Mouse (Mus musculus): ENCODE measurements at regions not wholly inside any gene's neighbourhood (a gene's known extent, or its start where the extent isn't known, plus 50 kb on each side); places are given as distances from the start of the nearest gene placed in this dataset.

DNA sequence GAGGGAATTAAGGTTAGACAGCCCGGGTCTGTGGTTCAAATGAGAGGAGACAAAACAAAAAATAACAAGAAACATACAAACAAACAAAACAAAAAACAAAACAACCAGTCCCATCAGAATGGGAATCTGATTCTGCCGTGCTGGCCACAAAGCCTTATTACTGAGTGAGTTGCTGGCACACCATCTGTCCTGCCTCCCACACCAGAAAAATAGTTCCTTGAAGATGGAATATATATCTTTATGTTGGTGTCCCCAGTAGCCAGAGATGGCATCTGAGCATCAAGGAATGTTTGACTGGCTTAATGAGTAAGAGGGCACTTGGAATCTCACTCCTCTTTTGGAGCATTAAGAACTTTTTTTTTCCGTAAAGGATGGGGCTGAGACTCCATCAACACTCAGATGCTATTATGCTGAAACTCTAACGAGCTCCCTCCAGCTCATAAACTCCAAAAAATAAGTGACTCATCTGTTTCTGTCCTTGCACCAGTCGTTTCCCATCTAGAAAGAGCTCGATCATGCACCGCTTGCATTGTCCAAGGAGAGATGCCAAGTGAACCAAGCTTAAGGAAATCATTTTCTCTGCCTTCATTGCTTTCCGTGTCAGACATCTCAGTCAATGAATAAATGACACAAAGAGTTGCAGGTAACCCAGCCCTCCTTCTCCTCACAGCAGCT lies 329.0 kb upstream of the Kdm8 start:
- TF ChIP-seq EP300 (IDR thresholded peaks at IDR 0.05; ENCODE audit: low read depth in 1 of 2, low read length in 2 of 2) (no peak), TCF12 (IDR thresholded peaks at IDR 0.05; ENCODE audit: low read depth, low read length) (no peak), ZC3H11A (IDR thresholded peaks at IDR 0.05; ENCODE audit: low read depth, low read length) (no peak), MXI1 (IDR thresholded peaks at IDR 0.05; ENCODE audit: low read depth, low read length) (no peak), CTCF (IDR thresholded peaks at IDR 0.05 in 2 of 3, conservative IDR thresholded peaks at IDR 0.05 in 1 of 3; ENCODE audit: control insufficient read depth in 1 of 3, insufficient read depth in 1 of 3, low read depth in 2 of 3, low read length in 3 of 3, poor library complexity in 1 of 3, severe bottlenecking in 1 of 3) (no peak), POLR2A (IDR thresholded peaks at IDR 0.05; ENCODE audit: control insufficient read depth in 1 of 2, insufficient read depth in 1 of 2, low read depth in 1 of 2, low read length in 2 of 2, poor library complexity in 1 of 2) (no peak), KAT2A (conservative IDR thresholded peaks at IDR 0.05; ENCODE audit: low read depth, low read length) (no peak), MAFK (IDR thresholded peaks at IDR 0.05; ENCODE audit: borderline replicate concordance, low read depth, low read length) (no peak), UBTF (IDR thresholded peaks at IDR 0.05; ENCODE audit: borderline replicate concordance, insufficient read depth, low read depth, low read length) (no peak), RAD21 (IDR thresholded peaks at IDR 0.05; ENCODE audit: low read depth, low read length) (no peak)

Data from MEL (cell line).